Mouse (Mus musculus) C2C12 (cell line): Measurements from ENCODE around the gene Vmn2r32. TPM values are rescaled to one million over a fixed set of nuclear protein-coding genes. Genes with fewer than 3 reads are reported as not detected.
"Not testable (repeated sequence)": the region's sequence is repeated elsewhere in the genome, so short reads cannot be mapped to it uniquely, and the experiment has no call there.

Experiments
- H3K27me3 ChIP-seq: one replicate; pipeline ENCODE4 v1.6.1; 2011; ENCODE audit not compliant: control insufficient read depth, insufficient read depth, insufficient read length
- H3K36me3 ChIP-seq: one replicate; pipeline ENCODE4 v1.6.1; 2011; ENCODE audit not compliant: control insufficient read depth, insufficient read depth
- H3K4me3 ChIP-seq: one replicate; pipeline ENCODE4 v1.5.1; 2011; ENCODE audit warnings: mild to moderate bottlenecking, control low read depth; ENCODE audit not compliant: poor library complexity, insufficient read depth, severe bottlenecking
- H3K79me2 ChIP-seq: one replicate; pipeline ENCODE4 v1.6.1; 2011; ENCODE audit not compliant: control insufficient read depth, insufficient read depth
- H3K79me3 ChIP-seq: one replicate; pipeline ENCODE4 v1.6.1; 2011; ENCODE audit warnings: low read depth, control low read depth
- H3ac ChIP-seq: one replicate; pipeline ENCODE3; 2011; ENCODE audit warnings: low read depth; ENCODE audit not compliant: control insufficient read depth, insufficient read length
- long read RNA-seq, 2 experiments: library from polyadenylated mRNA; unstranded; transcript quantifications; one replicate each; pipeline ENCODE4 v2.0.0; 2019 to 2020
- polyA plus RNA-seq: library from polyadenylated mRNA; unstranded; fragments of >200 nt; fragmentation: generic; extraction: Trizol; gene quantifications from one replicate; pipeline ENCODE4 v1.2.1, GENCODE M21; 2012; ENCODE audit warnings: missing spikeins

Vmn2r32 gene
- not detected for polyA plus RNA-seq
- long read RNA-seq, experiment 1 = 0 reads
- long read RNA-seq, experiment 2 = 0 reads

DNA sequence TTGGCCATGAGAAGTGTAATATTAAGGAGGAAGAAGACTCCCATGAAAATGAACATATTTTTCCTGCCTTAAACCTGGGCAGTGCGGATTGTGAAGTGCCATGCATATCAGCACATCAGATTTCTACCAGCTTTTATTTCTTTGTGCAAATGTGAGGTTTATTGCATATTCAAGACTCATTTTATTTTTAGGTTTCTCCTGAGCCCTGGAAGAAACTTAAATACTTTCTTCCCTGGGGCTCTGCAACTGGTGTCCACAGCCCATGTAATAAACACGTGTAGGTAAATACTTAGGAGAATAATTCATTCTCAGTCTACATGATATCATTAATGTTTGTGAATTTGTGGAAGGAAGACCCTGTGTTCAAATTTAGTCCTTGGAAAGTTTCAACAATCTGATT, at the start of gene Vmn2r32:
Vmn2r32 (minus strand) TSS at position 101 of the 400 bp plus-strand sequence.
- H3K79me3 ChIP-seq, H3K27me3 ChIP-seq, H3ac ChIP-seq, H3K4me3 ChIP-seq, H3K79me2 ChIP-seq, H3K36me3 ChIP-seq: not testable (repeated sequence)

Other genes with a start within 250 kb of the Vmn2r32 start
- gene Vmn2r29, start 232.7 kb downstream of the Vmn2r32 start, polyA plus RNA-seq = 0.01 TPM
- gene Gm45844, start 201.7 kb downstream of the Vmn2r32 start, polyA plus RNA-seq = 0.13 TPM
- 14.5 TPM for gene Clcn4, start 179.2 kb downstream of the Vmn2r32 start, polyA plus RNA-seq
- not detected for gene Vmn2r30, start 142.4 kb downstream of the Vmn2r32 start, polyA plus RNA-seq
- not detected for gene Gm45783, start 105.4 kb downstream of the Vmn2r32 start, polyA plus RNA-seq
- not detected for gene Vmn2r31, start 80.3 kb downstream of the Vmn2r32 start, polyA plus RNA-seq
- not detected for gene Vmn2r33, start 86.8 kb upstream of the Vmn2r32 start, polyA plus RNA-seq
- gene Vmn2r34, start 209.5 kb upstream of the Vmn2r32 start, polyA plus RNA-seq = not detected